Mouse (Mus musculus): ENCODE data around the gene Zfp110.
"Not testable (repeated sequence)": the region's sequence is repeated elsewhere in the genome, so short reads cannot be mapped to it uniquely, and the experiment has no call there.

The Zfp110 gene

DNA sequence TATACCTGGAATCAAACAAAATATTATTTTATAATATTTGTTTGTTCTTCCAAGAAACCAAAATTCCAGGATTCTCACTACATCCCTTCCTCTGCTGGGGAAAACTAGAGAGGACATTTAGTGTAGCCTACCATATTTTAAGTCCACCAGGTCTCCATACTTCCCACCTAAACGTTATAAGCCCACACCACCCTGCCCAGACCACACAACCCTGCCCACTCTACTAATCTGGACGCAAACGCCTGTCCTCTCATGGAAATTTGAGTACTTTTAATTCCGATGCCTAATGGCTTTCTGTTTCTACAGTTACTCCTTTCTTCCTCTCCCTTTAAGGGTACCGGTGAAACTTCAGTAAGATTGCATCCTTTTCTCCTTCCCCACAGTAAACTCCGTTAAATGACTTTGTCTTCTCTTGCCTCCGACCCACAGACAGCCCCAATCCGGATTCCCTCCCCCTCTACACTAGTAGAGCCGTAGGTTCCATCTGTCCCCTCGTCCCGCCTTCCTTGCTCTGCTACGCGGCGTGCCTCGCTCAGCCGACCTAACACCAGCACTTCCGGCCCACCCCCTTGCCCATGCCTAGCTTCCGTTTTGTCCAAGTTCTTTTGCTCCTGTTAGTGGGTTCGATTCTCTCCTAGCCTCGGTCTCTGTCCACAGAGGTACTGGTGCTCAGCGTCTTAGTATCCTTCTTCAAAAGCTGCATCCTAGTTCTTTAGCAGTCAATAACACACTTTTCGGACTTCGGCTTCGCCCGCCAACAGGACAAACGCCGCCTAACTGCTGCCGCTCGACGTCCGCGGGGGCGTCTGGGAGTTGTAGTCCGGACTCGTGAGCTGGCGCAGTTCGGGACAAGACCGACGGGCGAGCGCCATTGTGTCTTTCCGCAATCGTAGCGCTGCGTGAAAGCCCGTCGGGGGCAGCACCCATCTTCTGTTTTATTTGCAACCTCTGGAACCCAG, at the start of gene Zfp110:
Gene Zfp110 (plus strand): TSS at position 600 of the 959 bp plus-strand sequence.
- peak; percentile 44 to 83 for DNase-seq (ENCODE audit: low spot score in 2 of 2)

DNA sequence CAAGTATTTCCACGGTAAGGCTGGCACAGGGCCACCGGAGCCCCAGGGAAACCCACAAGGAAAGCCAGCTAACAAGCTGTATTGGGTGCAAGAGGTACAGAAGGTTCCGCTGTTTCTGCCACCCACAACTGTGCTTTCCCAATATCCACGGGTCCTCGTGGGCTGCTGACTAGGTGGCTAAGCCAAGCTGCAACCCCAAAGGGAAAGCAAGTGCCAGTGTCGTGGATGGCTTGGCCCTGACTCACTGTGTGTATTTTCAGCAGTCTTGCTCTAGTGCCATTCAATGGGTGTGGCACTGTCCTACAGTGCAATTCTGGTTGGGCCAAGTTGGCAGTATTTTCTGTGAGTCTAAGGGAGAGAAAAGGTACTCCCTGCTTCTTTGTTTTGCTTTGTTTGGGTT, 47.2 kb upstream of the Zfp110 start:
- DNase-seq (ENCODE audit: low spot score in 2 of 2), result no peak

DNA sequence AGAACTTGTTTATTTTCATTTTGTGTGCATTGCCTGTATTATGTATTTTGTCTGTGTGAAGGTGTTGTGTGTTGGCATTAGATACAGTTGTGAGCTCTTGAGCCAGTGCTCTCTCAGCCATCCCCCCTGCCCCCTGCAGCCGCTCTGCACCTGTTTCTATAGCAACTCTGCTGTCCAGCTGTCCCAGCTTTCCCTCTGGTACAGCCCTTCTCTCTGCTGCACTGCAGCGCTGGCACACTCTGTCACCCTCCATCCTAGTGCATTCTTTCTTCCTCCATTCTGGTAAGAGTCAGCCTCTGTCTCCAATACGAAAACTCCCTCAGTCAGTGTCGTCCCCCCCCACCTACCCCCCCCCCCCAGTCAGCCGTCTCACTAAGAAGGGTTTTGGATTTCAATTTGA, 46.5 kb upstream of the Zfp110 start:
- DNase-seq (ENCODE audit: low spot score in 2 of 2), result no peak

DNA sequence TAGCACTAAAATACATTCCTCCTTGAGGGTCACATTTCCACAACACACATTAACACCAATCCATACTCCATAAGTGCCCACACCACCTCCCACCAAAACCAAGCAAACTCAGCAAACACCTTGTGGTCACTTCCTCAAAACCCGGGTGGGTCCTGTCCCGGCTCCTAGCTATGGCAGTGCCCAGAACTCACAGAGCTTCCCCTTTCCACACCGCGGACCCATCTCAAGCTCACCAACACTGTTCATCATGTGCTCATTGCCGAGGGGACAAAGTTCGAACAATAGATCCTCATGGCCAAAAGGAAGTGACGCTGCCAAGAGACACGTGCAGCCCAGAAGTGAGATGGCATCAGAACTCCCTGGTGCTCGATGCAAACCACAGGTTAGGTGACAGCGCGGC, 41.9 kb upstream of the Zfp110 start:
- not testable (repeated sequence) for DNase-seq (ENCODE audit: low spot score in 2 of 2)

DNA sequence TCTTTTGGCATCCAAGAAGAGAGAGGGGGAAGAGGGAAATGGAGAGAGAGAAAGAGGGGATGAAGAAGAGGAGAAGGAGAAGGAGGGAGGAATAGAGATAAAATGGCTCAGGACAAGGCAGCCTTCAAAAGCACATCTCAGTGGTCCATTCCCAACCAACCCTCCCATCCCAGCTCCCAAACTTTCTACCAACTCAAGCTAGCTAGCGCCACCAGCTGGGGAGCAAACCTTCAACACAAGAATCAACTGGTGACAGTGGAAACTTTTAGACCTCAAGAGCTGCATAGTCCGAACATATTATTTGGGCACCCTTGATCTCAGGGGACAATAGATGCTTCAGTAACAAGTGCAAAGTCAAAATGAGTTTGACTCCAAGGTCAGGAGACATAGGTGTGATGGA, 36.6 kb upstream of the Zfp110 start:
- no peak for DNase-seq (ENCODE audit: low spot score in 2 of 2)

DNA sequence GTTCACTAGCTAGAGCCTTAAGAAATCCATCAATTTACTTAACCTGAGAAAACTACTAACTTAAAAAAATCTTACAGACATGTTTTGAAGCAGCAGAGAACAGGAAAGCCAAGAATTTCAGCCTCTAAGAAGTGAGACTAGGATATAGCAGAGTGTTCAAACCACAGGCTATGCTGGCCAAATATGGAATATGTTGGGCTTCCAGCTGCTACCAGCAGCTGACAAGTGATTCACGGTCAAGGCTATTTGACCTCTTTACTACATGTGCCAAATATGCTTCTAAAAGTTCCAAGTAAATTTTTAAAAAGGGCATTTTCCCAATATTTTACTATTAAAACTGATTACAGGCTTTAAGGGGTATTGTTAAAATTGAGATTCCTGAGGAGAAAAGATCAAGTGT, 35.0 kb upstream of the Zfp110 start:
- no peak for DNase-seq (ENCODE audit: low spot score in 2 of 2)

DNA sequence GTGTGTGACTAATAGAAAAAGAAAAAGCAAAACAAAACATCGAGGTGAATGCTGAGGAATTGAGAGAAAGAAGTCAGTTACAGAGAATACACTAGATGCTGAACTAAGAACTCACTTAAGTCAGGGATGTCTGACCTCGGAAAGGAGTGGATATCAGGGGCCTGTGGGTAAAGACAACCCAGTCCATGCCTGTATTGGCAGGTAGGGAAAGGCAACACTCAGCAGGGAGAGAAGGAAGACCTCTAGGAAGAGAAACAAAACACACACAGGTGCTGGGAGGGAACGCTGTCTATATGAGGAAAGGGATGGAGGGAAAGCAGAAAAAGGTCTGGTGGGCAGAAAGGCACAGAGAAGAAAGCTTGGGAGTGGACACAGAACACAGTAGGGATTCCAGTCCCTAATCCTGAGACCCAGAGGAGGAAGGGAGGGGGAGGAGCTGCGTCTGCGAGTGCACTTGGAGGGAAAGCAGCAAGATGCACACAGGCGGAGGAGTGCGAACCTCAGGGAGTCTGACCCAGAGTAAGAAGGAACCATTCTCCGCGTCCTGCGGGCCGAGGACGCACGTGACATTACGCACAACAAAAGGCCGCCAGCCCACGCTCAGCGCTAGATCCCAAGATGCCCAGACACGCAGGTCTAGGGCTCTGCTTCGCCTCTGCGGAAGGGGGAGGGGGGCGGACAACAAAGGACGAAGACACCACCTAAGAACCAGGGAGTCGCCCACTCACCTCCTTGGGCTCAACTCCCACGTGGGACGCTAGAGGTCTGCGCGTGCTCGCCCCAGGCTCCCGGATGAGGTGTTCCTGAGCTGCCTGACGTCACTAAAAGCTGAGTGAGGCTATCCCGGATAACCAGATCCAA, 31.5 kb upstream of the Zfp110 start, which contains the start of gene Zscan18:
Gene Zscan18 (minus strand): TSS at position 770 of the 861 bp plus-strand sequence.
- peak; percentile 84 to 90 for DNase-seq (ENCODE audit: low spot score in 2 of 2)

DNA sequence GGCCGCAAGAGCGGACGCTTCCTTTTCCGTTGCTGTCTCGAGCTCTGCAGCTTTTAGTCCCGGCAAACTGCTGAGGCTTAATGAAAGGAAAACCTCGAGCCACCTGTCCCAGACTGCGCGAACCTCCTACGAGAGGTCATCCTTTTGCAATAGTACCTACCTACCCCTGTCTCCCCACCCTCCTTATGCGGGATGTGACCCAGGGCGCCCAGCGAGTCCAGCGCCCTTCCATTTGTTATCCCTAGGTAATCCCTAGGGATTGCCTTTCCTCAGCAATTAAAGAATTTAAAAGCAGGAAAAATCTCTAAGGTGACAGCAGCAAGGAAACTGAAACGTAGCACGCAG, 30.9 kb upstream of the Zfp110 start:
- no peak for DNase-seq (ENCODE audit: low spot score in 2 of 2)

DNA sequence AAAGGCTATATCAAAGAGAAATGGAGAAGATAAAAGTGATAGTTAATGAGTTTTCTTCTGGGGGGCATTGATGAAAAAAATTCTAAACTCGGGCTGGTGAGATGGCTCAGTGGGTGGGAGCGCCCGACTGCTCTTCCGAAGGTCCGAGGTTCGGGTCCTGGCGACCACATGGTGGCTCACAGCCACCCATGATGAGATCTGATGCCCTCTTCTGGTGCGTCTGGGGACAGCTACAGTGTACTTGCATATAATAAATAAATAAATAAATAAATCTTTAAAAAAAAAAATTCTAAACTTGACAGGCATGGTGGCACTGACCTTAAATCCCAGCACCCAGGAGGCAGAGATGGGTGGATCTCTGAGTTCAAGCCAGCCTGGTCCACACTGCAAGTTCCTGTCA, 19.0 kb upstream of the Zfp110 start:
- DNase-seq (ENCODE audit: low spot score in 2 of 2), result no peak

DNA sequence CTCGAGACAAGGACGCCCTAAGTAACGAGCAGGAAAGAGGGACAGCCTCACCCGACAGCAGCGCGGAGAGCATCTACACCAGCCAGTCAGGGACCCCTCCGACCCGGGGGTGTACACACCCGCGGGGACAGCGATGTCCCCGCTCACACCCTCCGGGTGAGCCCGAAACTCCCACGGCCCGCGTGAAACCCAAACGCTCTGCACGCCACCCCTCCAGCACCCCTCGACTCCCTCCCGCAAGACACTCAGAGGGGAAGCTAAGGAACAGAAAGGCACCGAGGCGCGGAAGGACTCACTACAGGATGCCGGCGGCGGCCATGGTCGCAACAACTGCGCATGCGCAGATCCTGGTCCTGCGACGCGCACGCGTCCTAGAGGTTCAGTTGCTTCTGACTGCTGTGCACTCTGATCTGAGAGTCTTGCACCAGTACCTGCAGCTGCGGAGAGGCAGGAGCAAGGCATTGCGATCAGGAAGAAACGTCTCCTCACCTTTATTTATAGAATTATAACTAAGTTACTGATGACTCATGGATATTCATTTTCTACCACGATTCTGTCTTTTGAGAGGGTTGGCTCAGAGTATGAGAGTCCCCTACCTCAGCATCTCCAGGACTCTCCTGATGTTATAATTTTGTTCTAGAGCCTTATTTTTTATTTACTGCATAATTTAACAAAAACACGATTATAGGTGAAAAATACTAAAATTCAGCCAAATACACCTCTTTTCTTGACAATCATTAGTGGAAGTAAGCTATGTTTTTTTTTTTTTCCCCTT, 15.9 kb upstream of the Zfp110 start, which contains the start of gene Zfp329:
Gene Zfp329 (minus strand): TSS at position 338 of the 775 bp plus-strand sequence.
- DNase-seq (ENCODE audit: low spot score in 2 of 2), result peak; percentile 80 to 94

DNA sequence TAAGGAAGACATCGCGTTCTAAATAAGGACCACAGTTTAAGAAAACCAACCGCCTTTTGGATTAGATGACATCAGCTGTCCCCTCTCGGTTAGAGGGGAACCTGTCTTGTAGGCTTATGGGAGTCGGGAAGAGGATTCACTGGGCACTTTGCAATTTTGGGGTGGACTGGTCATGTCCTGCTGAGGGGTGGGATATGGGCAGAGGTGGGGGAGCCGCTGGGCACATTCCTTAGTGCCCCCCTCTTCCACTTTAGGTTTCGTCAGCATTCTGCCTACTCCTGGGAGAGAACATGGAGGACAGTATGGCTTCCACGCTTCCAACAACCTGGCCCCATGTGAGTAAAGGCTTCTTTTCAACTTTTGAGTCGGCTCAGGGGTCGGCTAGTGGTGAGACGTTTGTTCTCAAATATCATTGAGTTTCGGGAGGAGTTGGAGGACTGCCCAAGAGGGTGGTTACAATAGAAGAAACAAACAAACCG, 671 bp downstream of the Zfp110 start:
- no peak for DNase-seq (ENCODE audit: low spot score in 2 of 2)

DNA sequence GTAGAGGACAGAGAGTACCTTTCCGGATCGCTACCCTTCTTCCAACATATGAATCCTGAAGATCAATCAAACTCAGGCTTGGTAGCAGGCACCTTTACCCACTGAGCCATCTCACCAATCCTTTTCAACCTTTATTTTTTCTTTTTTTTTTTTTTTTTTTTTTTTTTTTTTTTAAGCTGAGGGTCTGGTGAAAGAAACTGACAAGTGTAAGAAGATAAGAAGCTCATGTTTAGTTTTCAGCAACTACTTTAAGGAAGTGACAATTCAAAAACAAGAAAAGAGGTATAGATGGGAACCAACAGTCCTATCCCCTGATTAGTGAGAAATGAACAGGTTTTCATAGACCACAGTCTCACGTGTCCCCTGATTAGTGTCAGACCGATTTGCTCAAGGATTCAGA, 1.2 kb downstream of the Zfp110 start:
- DNase-seq (ENCODE audit: low spot score in 2 of 2), result no peak

DNA sequence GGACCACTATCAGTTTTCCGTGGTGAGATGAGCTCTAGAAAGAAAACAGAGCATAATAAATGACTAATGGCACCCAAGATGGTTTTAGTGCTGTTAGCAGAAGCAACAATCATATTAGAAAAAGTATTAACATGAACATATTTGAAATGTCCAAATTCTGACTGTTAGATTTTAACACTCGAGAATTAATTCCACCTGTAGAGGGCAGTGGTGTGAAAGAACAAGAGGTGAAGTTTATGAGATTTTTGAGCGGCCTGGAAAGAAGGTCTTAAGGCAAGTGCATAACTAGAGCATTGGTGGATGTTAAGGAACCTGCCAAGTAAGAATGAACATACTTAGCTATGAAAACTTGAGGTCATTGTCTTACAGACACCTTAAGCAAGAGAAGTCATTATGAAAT, 39.7 kb downstream of the Zfp110 start:
- DNase-seq (ENCODE audit: low spot score in 2 of 2), result no peak

DNA sequence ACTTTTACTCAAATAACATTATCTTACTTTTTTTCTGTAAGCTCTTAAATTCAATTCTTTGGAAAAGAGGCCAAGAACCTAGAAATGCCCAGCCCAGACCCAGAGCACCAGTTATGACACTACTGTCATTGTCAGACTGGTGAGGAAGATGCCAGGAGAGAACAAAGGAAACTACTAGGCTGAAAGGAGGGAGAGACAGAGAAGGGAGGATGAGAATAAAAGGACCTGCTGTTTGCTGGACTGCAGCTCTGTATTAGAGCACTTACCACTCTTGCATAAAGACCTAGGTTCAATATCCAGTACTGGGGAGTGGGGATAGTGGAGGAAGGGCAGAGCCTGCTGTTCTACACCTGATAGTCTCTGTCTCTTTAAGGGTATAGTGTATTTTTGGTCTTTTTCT, 45.5 kb downstream of the Zfp110 start:
- no peak for DNase-seq (ENCODE audit: low spot score in 2 of 2)

DNA sequence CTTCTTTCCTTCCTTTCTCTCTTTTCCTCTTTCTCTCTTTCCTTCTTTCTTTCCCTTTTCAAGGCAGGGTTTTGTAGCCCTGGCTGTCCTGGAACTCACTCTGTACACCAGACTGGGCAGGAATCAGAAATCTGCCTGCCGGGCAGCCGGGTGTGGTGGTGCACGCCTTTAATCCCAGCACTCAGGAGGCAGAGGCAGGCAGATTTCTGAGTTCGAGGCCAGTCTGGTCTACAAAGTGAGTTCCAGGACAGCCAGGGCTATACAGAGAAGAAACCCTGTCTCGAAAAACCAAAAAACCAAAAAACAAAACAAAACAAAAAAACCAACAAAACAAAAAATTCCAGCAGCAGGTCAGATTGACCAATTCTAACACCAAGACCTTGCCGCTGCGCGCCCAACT, 45.9 kb downstream of the Zfp110 start:
- DNase-seq (ENCODE audit: low spot score in 2 of 2), result not testable (repeated sequence)

DNA sequence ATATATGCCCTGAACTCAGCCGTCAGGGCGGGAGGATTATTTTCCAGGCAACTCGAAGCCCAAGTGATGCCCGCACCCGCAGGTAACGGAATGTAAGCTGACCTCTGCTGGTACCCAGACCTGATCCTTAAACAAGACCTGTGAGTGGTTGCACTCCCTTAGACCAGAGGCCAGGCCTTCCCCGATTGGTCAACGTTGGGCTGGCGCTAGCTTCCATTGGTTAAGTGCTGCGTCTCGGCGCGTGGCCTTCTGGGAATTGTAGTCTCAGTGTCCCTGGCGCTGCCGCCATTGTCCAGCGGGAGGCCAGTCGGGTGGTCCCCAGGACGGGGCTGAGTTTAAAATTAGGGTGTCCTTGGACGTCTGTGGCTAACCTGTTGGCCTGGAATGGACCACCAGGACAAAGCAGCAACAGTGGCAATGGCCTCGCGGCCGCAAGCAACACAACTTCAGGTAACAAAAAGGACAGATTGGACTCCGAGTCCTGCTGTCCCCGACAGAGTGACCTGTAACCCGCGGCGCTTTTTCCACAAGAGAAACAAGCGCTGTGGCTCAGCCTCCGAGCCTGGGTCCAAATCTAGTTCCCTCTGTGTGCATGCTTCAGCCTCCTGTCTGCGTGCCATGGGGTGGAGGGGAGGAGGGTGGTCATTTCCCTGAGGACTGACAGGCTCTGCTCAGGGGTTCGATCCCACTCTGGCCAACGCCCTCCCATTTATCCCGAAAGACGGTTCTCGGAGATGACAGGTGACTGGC, 46.5 kb downstream of the Zfp110 start, which contains the start of gene Zfp128:
Gene Zfp128 (plus strand): TSS at position 267 of the 750 bp plus-strand sequence.
- DNase-seq (ENCODE audit: low spot score in 2 of 2), result peak; percentile 90 to 98

DNA sequence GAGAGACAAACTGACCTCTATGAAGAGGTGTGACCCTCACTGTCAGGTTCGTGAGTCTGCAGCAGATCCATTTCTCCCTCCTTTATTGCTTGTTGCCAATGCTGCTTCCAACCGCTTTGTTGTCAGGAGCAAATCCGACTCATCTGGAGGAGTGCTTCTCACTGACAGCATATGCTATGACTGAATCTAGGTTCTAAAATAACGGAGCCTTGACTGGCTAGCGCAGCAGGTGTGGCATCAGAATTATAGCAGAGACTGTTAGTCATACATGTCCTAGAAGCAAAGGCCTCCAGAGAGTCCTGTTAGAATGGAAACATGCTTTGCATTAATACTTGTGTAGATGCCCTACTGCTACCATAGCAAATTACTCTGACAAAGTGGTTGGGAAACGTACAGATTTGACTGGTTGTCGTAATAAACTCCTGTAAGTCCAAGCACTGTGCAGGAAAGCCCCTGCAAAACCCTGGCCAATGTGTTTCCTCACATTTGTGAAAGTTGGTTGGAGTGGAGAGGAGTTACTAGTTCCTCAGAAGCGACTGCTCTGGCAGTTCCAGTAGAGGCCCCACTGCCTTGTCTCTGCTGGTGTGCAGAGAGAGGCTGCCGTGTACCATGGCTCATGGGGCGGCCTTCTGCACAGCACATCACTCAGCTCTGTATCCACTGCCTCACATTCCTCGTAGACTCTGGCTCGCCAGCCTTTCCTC, 52.2 kb downstream of the Zfp110 start:
- DNase-seq (ENCODE audit: low spot score in 2 of 2), result no peak

DNA sequence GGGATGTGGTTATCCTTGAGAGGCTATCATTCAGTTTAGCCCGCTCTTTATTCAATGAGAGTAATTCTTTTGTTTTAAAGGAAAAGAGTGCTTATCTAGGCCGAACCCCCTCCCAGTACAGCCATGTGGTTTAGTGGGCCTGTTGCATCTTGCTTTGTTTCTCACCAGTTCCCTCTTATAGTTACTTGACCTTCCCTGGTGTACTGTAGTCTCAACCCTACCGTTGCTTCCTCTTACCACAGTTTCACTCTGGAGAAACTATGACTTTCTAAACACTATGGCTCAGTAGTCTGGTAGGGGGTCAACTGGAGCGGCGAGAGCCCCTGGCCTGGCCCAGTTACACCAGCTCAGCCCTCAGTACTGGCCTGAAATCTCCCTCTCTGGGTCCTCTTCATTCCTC, 53.0 kb downstream of the Zfp110 start:
- no peak for DNase-seq (ENCODE audit: low spot score in 2 of 2)

DNA sequence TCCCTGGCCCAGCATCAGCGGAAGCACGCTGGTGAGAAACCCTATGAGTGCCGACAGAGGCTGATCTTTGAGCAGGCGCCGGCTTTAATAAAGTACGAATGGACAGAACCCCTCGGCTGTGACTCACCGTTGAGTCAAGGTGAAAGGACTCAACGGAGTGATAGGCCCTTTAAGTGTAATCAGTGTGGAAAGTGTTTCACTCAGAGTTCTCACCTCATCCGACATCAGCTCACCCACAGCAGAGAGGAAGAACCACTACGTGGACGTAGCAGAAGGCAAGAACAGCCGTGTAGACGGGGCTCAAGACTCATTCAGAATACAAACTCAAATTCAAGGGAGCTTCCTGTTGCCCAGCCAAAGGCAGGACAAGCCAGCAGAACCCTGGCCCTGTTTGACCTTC, 56.4 kb downstream of the Zfp110 start:
- DNase-seq (ENCODE audit: low spot score in 2 of 2), result no peak

DNA sequence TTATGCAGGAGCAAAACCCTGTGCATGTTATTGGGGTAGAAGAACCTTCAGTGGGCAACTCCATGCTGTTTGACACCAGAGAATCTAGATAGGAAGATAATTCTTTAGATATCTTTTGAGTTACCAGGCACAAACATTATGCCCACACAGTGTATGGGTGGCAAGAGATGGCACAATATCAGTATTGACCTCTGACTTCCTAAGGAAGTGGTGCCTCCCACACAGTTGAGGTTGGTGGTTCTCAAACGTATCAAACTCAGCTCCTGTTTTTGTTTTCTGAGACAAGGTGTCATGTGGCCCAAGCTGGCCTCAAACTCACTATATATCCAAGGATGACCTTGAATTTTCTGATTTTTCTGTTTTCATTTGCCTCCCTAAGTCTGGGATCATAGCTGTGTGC, 56.8 kb downstream of the Zfp110 start:
- no peak for DNase-seq (ENCODE audit: low spot score in 2 of 2)

Measured in left cerebral cortex, adult 9 months (tissue).